Mouse (Mus musculus) ZHBTc4 (cell line): ENCODE data around the gene Itgb7.

Source experiments
- DNase-seq: peaks from one replicate; pipeline ENCODE4 v3.0.0-alpha.2; 2011; ENCODE audit warnings: low read depth, low spot score

Gene Itgb7

GRCm38 (mm10) chr15:102248812-102249191 lies 17.1 kb upstream of the Itgb7 start:
- peak; percentile 27 for DNase-seq

GRCm38 (mm10) chr15:102248131-102248811 lies 16.5 kb upstream of the Itgb7 start:
- DNase-seq = no peak

DNA sequence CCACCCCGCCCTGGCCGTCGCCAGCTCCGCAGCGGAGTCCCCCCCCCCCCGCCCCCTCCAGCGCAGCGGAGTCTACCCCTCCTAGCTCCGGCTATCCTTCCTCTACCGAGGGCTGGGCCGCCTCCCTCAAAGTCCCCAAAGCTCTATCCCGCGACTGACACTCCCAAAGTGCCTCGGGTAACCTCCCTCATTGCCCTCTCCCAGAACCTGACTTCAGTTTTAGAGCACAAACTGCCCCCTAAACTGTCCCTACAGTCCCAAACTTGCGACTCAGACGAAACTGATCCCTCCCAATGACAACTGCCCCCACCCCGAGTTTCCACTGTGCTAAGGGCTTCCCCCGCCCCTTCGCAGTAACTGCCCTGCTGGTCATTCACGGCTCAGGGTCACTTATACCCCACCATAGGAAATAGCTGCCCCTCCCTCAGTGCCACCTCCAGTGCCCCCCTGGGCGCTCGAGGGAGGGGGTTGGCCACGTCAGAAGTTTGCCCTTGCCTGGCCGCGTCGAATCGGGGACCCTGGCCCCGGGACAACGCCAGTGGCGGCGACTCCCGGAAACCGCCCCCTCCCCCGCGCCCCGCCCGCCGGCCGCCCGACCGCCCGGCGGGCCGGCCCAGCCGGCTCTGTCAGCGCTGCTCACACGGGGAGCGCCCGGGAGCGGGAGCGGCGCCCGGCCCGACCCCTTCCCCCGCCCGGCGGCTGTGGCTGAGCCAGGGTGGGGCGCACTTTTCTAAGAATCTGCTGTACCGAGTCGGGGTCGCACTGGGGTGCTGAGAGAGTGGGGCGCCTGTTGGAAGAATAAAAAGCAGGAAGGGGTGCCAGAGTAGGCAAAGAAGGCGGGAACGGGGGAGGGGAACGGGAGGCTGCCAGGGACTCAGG lies 15.7 kb upstream of the Itgb7 start:
- peak; percentile 63 for DNase-seq

GRCm38 (mm10) chr15:102246866-102247251 lies 15.1 kb upstream of the Itgb7 start:
- peak; percentile 99 for DNase-seq

DNA sequence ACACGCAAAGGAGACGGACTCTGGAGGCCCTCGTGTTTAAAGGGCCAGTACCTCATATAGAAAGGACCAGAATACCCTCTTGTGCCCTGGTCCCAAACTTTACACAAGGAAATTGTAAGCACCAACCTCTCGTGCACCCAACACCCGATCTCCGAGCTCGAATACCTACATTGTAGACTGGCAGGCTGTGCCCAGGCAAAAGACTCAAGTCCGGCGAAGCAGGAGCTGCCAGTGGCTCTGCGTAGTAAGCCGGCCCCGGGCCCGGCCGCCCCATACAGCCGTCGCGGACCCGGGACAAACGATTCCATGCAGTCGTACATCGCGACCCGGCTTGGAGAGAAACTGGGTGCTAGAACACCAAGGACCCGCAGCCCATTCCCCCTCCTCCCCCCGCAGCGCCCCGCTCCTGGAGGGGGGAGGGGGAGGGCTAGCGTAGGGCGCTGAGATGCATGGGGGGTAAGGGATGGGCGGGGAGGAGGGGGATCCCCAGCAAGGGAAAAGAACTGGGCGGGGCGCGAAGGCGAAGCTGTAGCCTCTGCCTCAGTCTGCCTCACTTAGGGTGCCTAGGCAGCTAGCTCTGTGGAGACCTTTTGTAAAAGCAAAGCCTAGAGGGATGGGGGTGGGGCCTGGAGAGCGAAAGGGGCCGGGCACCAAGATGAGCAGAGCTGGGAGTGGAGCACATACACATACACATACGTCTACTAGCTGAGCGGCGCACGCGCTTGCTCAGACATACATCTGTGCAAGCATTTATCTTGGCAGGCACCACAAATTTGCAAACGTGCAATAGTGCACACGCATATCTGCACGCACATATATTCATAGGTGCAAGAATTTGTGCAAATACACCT lies 14.4 kb upstream of the Itgb7 start:
- DNase-seq = peak; percentile 96

DNA sequence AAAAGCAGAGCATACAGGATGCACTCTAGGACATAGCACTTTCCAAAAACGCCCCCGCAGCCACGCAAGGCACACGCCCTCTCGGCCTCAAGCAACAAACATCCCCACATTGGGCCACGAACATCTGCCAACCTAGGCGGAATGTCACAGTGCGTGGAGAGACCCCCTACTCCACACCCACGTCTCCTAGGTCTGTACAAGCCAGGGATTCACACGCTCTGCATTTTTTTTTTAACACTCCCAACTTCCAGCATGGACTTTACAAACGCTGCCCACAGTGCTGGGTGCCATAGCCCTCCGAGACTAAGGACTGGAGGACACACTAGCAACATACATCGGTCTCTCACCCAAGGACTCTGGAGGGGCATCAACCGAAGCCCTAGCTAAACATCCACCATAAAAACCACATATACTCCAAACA lies 13.7 kb upstream of the Itgb7 start:
- no peak for DNase-seq

DNA sequence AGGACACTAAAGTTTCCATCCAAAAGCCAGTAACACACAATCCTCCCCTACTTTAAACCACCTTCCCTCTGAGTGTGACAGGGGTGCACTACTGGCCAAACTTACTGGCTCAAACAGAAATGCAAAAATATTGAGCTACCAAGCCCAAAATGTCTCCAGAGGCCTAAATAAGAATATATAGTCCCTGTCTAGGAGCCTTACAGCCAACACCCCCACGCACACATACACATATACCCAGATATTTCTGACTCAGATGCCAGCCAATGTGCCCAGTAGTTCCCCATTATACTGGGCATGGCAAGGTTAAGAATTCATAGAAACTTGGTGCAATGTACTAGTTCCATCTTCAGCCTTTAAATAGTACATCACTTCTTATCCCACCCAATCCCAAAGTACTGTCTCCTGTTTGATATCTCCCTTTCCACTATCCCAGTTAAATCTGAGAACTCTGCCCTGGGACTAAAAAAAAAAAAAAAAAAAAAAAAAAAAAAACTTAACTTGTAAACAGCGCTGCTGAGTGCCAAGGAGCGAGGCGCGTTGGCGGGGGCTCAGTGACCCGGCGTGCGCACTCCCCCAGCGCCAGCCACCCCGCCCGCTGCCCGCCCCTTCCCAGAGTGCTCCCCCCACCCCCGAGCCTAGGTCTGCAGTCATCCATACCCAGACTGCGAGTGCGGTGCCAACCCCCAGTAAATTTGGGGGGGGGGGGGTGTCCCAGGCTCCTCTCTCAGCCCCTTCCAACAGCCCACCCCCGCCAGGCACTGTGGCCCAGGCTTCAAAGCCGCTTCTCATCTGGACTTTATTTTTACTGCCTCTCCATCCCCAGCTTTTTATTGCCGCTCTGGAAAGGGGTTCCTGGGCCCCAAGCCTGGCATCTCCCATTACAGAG lies 12.8 kb upstream of the Itgb7 start:
- DNase-seq = no peak

DNA sequence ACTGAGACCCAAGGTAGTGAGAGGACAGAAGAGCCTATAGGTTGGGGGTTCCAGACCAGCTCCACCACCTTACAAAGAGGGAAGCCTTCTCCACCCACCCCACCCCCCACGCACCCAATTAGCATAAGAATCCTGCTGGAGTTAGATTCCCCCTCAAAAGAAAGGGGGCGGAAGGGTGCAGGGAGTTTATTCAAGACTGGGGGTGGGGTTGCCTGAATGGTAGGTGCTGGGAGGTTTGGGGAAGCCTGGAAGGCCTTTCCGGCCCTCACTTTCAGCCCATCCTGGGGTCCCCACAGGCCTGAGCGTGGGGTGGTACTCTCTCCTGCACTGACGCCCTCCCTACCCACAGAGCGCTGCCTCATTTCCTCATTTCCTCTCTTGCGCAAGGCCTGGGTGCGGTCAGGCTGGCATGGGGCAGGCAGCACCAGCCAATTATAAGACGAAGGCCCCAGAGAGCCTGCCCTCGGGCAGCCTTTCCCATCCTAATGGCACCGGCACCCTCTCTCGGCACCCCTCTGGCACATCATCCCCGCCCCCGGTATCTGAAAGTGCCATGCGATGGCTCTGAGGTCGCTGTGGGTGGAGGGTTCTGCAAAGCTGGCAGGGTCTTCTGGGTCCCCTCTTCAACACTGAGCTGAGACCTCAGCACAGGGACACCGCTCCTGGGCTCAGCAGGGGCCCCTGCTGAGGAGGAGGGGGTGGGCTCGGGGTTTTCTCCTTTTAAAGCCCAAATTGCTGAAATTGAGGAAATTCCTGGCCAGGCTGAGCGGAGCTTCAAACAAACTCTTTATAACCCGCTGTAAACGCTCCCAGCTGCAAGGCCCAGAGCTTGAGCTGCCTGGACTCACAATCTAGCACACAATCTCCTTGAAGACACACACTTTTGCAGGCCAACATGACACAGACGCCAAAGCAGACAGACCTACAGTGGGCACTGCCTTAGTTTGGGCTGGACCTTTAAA lies 11.8 kb upstream of the Itgb7 start:
- peak; percentile 81 for DNase-seq

- DNase-seq = no peak
Observed at GRCm38 (mm10) chr15:102242404-102243228, 10.9 kb upstream of the Itgb7 start.

- DNase-seq = peak; percentile 88
Observed at GRCm38 (mm10) chr15:102240607-102241006, 8.9 kb upstream of the Itgb7 start.

DNA sequence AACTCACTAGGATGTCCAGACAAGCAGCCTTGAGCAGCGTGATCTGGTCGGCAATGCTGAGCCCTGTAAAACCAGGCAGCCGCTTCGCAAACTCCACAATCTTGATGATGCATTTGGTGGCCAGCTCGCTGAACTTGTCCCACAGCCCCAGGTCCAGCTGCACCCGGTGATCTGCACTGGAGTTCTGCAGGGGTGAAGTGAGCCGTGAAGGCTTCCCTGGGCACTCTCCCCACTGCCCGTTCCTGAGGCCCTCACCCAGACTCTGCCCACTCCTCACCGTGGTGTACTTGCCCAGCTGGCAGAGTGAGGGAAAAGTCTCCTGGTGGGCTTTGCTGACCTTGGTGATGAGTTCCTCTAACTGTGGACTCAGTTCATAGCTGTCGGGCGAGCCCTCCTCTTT lies 8.1 kb upstream of the Itgb7 start:
- no peak for DNase-seq

DNA sequence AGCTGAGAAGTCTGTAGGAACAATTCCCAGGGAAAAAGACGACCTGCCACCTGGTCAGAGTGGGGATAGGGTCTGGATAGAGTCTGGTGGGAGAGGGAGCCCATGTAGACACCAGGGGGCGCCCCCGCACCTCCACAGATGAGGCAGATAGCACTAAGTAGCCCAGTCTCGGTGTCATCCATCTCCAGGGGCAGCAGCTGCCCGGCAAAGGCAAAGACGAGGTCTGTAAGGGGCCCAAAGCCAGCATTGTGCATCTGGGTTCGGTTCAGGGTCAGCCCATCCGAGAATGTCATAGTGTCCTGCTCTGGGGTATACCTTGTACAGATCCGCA lies 7.5 kb upstream of the Itgb7 start:
- DNase-seq = peak; percentile 90

GRCm38 (mm10) chr15:102238543-102239259 lies 7.0 kb upstream of the Itgb7 start:
- DNase-seq = no peak

DNA sequence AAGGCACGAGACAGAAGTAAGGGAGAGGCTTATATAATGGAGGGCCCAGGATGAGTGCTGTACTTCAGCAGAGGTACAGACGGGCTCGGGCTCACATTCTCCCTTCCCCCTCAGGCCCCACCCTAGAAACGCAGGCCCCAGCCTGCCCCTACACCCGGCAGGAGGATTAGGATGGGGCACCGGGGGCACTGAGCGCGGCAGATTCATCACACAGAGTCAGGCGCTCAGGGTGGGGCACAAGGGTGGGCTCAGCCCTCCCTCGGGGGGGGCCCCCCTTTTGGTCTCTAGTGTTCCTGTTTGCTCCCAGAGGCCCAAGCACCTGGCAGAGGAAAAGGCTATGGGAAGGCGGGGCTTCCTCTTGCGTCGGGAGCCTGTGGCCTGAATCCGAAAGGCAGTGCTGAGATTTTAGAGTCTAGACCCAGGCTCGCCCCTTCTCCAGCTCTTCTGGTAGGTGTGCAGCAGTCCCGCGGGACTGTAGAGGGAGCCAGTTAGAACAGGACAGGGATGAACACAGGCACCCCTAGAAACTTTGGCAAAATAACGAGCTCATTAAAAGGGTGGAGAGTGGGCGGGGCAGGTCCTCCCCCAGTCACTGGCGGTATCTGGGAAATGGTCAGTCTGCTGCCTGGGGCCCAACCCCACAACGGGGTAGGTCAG lies 3.8 kb upstream of the Itgb7 start:
- DNase-seq = peak; percentile 86

DNA sequence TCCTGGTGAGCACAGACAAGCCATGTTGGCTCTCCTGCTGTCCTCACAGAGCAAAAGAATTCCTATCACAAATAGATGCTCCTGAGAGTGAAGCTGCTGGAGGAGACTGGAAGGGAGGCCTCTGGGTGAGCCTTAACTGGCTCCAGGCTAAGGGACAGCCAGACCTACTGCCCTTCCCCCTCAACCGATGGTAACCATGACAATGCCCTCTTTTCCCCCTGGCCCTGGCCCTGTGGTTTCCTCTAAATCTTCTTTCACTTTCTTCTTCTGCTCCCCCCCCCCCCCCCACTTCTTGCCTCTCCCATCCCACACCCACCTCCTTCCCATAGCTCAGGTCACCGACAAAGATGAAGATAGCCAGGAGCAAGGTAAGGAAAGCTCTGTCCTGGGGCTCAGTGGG lies 2.2 kb upstream of the Itgb7 start:
- no peak for DNase-seq

DNA sequence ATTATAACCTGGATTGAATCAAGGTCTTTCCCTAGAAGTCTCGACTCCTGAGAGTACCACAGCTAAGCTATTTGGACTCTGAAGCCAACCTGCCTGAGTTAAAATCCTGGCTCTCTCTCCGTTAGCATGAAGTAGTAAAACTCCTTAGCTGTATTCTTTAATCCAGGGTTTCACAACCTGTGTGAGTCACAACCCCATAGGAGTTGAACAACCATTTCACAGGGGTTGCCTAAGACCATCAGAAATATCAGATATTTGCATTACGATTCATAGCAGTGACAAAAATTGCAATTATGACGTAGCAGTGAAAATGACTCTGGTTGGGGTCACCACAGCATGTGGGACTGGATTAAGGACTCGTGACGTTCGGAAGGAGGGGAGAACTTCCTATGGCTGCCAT lies 1.0 kb upstream of the Itgb7 start:
- no peak for DNase-seq

DNA sequence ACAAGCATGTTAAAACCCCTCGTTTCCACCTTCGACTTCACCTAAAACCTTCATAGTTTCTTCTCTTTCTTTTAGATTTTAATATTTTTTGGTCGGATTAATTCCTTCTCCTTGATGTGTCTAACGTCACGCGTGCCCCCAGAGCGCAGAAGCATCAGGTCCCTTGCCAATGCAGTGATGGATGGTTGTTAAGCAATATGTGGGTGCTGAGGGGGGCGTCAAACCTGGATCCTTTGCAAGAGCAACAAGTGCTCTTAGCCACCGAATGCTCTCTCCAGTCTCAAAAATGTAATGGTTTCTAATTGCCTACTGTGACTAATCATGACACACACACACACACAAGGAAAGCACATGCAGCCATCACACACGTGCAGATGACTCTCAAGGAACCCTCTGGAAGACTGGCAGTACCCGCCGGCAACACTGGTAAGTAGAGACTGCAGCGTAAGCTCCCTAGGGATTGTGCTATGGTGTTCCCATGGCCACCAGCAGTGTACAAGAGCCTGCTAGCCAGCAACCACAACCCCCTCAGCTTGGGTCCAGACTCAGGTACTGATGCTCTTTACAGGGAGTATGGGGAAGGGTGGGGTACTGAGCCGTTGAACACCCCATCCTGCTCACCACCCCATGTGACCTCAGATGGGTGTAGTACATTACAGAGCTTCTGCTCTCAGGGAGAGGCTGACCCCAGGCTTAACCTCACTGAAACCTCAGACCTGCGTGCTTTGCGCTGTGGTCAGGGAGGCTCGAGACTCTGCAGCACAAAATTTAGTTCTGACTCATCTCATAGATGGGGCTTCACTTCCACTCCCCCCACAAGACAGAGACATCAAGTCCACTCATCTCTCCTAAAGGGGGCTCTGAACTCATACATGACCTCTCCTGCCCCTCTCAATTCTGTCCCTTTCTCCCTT lies 1.1 kb downstream of the Itgb7 start:
- DNase-seq = no peak
